Mouse (Mus musculus) left cerebral cortex, adult 9 months (tissue): ENCODE measurements at regions not wholly inside any gene's neighbourhood (a gene's known extent, or its start where the extent isn't known, plus 50 kb on each side); places are given as distances from the start of the nearest gene placed in this dataset.
"Not testable (repeated sequence)": the region's sequence is repeated elsewhere in the genome, so short reads cannot be mapped to it uniquely, and the experiment has no call there.

Source experiments
- DNase-seq, 2 experiments: peaks; one replicate each; pipeline ENCODE4 v3.0.0; 2022; ENCODE audit warnings: low spot score in 2 of 2

GRCm38 (mm10) chr6:48341367-48341766 is 54.0 kb upstream of the Krba1 start:
- DNase-seq, result not testable (repeated sequence)

GRCm38 (mm10) chr6:48336964-48337363 is 58.4 kb upstream of the Krba1 start:
- not testable (repeated sequence) for DNase-seq

GRCm38 (mm10) chr6:48288011-48288410 is 107.4 kb upstream of the Krba1 start:
- no peak for DNase-seq

GRCm38 (mm10) chr6:48279646-48280045 is 115.7 kb upstream of the Krba1 start:
- not testable (repeated sequence) for DNase-seq

- not testable (repeated sequence) for DNase-seq
Observed at GRCm38 (mm10) chr6:48261563-48261962, 133.8 kb upstream of the Krba1 start.

- not testable (repeated sequence) for DNase-seq
Observed at GRCm38 (mm10) chr6:48252989-48253388, 142.4 kb upstream of the Krba1 start.

- no peak for DNase-seq
Observed at GRCm38 (mm10) chr6:48251954-48252353, 143.4 kb upstream of the Krba1 start.

- DNase-seq, result not testable (repeated sequence)
Observed at GRCm38 (mm10) chr6:48244191-48244590, 151.2 kb upstream of the Krba1 start.

GRCm38 (mm10) chr6:48227431-48227830 is 141.0 kb upstream of the Zfp746 start:
- DNase-seq, result no peak

GRCm38 (mm10) chr6:48224206-48224605 is 137.8 kb upstream of the Zfp746 start:
- DNase-seq, result no peak

- DNase-seq, result no peak
Observed at GRCm38 (mm10) chr6:48222971-48223370, 136.6 kb upstream of the Zfp746 start.

- peak; percentile 58 to 64 for DNase-seq
Observed at GRCm38 (mm10) chr6:48221806-48222205, 135.4 kb upstream of the Zfp746 start.

GRCm38 (mm10) chr6:48215212-48215611 is 128.8 kb upstream of the Zfp746 start:
- DNase-seq, result no peak

- no peak for DNase-seq
Observed at GRCm38 (mm10) chr6:48209739-48210138, 123.3 kb upstream of the Zfp746 start.

GRCm38 (mm10) chr6:48209103-48209502 is 122.7 kb upstream of the Zfp746 start:
- peak in 1 of 2 experiments; percentile 9 for DNase-seq

GRCm38 (mm10) chr6:48205722-48206121 is 119.3 kb upstream of the Zfp746 start:
- no peak for DNase-seq

GRCm38 (mm10) chr6:48199951-48200350 is 113.6 kb upstream of the Zfp746 start:
- DNase-seq, result no peak

GRCm38 (mm10) chr6:48198806-48199205 is 112.4 kb upstream of the Zfp746 start:
- no peak for DNase-seq

- no peak for DNase-seq
Observed at GRCm38 (mm10) chr6:48197696-48198378, 111.4 kb upstream of the Zfp746 start.

- peak in 1 of 2 experiments; percentile 24 for DNase-seq
Observed at GRCm38 (mm10) chr6:48188363-48188762, 102.0 kb upstream of the Zfp746 start.

- no peak for DNase-seq
Observed at GRCm38 (mm10) chr6:48185311-48185710, 98.9 kb upstream of the Zfp746 start.

GRCm38 (mm10) chr6:48178360-48179120 is 92.1 kb upstream of the Zfp746 start:
- no peak for DNase-seq

GRCm38 (mm10) chr6:48177936-48178335 is 91.5 kb upstream of the Zfp746 start:
- DNase-seq, result peak in 1 of 2 experiments; percentile 78
